Mouse (Mus musculus): ENCODE results near the gene Gse1. TPM values are rescaled to one million over a fixed set of nuclear protein-coding genes. Genes with fewer than 3 reads are reported as not detected.

Gene Gse1
- polyA plus RNA-seq, 1 experiment from 2014 or later, result 15.4 TPM

DNA sequence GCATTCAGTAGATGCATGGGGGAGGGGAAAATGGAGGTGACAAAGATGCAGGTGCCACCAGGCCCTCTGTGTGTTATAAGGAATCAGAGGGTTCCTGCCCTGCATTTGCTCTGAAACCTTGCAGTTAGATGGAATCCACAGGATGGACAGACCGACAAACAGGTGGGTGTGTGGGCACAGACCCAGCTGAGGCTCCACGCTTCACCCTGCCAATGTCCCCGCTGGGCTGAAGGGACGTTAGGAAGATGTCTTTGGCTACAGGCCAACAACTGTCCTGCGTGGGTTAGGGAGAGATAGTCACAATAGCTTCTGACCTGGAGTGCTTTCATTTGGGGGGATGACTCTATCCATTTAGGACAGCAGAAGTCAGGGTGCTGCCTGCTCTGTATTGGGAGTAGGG, 81.8 kb downstream of the Gse1 start:
- 40% methylated on average over 5 of the region's 5 CpGs for WGBS
- H3K4me2 ChIP-seq, result no peak overlapping the region
- no peaks in the 10 kb centered on the region for H3K36me3 ChIP-seq
- no peak overlapping the region for H3K9ac ChIP-seq
- H3K4me3 ChIP-seq, result no peak overlapping the region
- H3K9me3 ChIP-seq, result no peaks in the 10 kb centered on the region
- ATAC-seq (ENCODE audit: low FRiP score, low read depth), result no peak
- H3K27ac ChIP-seq (replicated peaks), result peak overlapping the region; percentile 73
- peaks cover 51% of the 10 kb centered on the region for H3K4me1 ChIP-seq (replicated peaks)
- H3K27me3 ChIP-seq, result 0 out of 2 replicates have a peak, but pooled peaks cover 3% of the 10 kb centered on the region

DNA sequence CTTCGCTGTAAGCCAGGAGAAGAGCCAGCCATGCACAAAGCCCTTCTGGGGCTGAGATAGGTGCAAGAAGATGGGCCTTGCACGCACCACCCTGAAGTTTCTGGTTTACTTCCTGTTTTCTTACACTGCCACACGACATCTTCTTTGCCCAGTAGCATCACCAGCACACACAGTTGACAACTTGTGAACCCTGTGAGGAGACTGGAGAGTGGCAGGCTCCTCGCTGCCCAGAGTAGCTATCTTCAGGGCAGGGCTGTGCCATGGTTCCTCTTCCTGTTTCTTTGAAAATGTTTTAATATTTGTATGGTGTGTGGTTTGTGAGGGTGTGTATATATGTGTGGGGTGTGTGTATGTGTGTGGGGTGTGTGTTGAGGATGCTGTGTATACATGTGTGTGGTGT, 84.2 kb downstream of the Gse1 start:
- H3K27me3 ChIP-seq, result 0 out of 2 replicates have a peak, but pooled peaks cover 3% of the 10 kb centered on the region
- no peaks in the 10 kb centered on the region for H3K36me3 ChIP-seq
- peaks cover 42% of the 10 kb centered on the region for H3K4me1 ChIP-seq (replicated peaks)
- 85% methylated on average over 4 of the region's 4 CpGs for WGBS
- H3K9ac ChIP-seq, result no peak overlapping the region
- no peak overlapping the region for H3K4me2 ChIP-seq
- H3K4me3 ChIP-seq, result no peak overlapping the region
- H3K9me3 ChIP-seq, result no peaks in the 10 kb centered on the region
- no peak overlapping the region for H3K27ac ChIP-seq (replicated peaks)
- no peak for ATAC-seq (ENCODE audit: low FRiP score, low read depth)

DNA sequence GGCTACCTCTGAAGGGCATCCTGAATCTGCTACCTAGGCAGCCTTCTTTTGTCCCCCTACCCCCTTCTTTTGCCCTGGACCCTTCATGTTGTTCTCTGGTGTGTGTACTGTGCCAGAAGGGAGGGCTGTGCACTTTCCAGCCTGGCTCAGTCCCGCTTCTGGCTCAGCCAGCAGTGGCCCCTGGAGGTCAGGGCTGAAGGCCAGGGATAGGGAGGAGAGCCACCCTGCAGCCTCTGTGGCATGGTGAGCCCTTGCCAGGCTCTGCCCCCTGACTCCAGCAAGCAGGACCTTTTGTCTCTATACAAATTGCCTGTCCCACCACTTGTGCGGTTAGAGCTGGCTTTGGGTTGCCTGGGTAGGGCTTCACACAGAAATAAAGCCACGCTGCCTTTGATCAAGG, 85.4 kb downstream of the Gse1 start:
- no peaks in the 10 kb centered on the region for H3K36me3 ChIP-seq
- no peak overlapping the region for H3K4me2 ChIP-seq
- H3K9ac ChIP-seq, result no peak overlapping the region
- peaks cover 40% of the 10 kb centered on the region for H3K4me1 ChIP-seq (replicated peaks)
- no peaks in the 10 kb centered on the region for H3K9me3 ChIP-seq
- H3K4me3 ChIP-seq, result no peak overlapping the region
- H3K27me3 ChIP-seq, result 0 out of 2 replicates have a peak, but pooled peaks cover 3% of the 10 kb centered on the region
- H3K27ac ChIP-seq (replicated peaks), result no peak overlapping the region
- 69% methylated on average over 3 of the region's 3 CpGs for whole genome bisulfite sequencing
- no peak for ATAC-seq (ENCODE audit: low FRiP score, low read depth)

DNA sequence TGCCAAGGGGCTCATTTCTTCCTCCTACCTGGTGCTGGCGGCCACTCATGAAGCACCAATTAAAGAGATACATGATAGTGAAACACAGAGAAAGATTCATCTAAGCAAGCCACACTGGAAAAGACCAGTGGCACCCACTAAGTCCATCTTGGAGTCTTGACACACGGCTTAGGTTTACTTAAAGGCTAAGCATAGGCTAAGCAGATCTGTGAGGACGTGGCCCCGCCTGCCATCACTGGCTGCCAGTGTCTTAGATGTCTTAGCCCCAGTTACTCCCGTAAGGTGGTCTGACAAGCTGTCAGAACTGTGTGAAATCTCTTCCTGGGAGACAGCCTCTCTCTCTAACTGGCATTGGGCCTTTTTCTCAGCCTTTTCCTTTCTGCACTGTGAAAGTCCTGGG, 86.7 kb downstream of the Gse1 start:
- Histone ChIP-seq H3K9me3 (no peaks in the 10 kb centered on the region), H3K27me3 (0 out of 2 replicates have a peak, but pooled peaks cover 3% of the 10 kb centered on the region), H3K4me1 (replicated peaks) (peaks cover 33% of the 10 kb centered on the region), H3K27ac (replicated peaks) (no peak overlapping the region), H3K36me3 (no peaks in the 10 kb centered on the region), H3K9ac (no peak overlapping the region), H3K4me2 (no peak overlapping the region), H3K4me3 (no peak overlapping the region)
- no peak for ATAC-seq (ENCODE audit: low FRiP score, low read depth)
- WGBS, result 91% methylated on average over 5 of the region's 5 CpGs

DNA sequence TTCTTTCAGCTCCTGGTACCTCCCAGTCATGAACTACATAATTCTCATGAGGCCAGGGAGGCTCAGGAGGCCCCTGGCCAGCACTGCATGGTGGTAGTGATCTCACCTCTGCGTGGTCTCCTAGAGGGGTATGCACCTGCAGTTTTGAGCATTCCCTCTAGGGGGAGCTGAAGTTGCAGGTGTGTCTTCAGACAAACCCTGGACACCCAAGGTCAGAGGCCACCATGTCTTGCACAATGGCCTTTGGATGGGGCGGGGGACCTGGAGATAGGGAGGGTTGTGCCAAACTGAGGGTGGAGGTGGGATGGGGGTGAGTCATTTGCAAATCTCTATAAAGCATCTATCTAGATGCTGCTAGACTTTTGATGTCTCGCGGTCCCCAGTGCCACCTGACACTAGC, 87.4 kb downstream of the Gse1 start:
- Histone ChIP-seq H3K27me3 (0 out of 2 replicates have a peak, but pooled peaks cover 3% of the 10 kb centered on the region), H3K9me3 (no peaks in the 10 kb centered on the region), H3K9ac (no peak overlapping the region), H3K27ac (replicated peaks) (no peak overlapping the region), H3K4me2 (no peak overlapping the region), H3K36me3 (no peaks in the 10 kb centered on the region), H3K4me3 (no peak overlapping the region), H3K4me1 (replicated peaks) (peaks cover 25% of the 10 kb centered on the region)
- 81% methylated on average over 4 of the region's 4 CpGs for WGBS
- ATAC-seq (ENCODE audit: low FRiP score, low read depth), result no peak

DNA sequence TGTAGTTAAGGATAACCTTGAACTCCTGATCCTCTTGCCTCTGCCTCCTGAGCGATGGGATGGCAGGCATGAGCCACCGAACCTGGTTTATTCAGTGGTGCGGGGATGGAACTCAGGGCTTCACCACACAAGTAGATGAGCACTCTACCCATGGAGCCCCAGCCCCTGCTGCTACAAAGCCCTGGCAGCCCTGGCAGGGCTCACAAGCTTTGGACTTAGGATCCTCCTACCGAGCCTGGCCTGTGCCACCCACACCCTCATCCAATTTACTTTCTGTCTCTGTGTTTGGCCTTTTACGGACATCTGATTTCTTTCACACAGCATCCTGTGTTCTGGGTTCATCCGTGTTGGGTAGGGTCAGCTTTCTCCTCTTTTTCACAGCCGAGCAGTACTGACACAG, 88.5 kb downstream of the Gse1 start:
- Histone ChIP-seq H3K4me2 (no peak overlapping the region), H3K4me3 (no peak overlapping the region), H3K27ac (replicated peaks) (no peak overlapping the region), H3K27me3 (no peaks in the 10 kb centered on the region), H3K4me1 (replicated peaks) (peaks cover 20% of the 10 kb centered on the region; the same call in 1 of the 2 replicates), H3K36me3 (no peaks in the 10 kb centered on the region), H3K9ac (no peak overlapping the region), H3K9me3 (no peaks in the 10 kb centered on the region)
- 82% methylated on average over 7 of the region's 7 CpGs for WGBS
- ATAC-seq (ENCODE audit: low FRiP score, low read depth), result no peak

DNA sequence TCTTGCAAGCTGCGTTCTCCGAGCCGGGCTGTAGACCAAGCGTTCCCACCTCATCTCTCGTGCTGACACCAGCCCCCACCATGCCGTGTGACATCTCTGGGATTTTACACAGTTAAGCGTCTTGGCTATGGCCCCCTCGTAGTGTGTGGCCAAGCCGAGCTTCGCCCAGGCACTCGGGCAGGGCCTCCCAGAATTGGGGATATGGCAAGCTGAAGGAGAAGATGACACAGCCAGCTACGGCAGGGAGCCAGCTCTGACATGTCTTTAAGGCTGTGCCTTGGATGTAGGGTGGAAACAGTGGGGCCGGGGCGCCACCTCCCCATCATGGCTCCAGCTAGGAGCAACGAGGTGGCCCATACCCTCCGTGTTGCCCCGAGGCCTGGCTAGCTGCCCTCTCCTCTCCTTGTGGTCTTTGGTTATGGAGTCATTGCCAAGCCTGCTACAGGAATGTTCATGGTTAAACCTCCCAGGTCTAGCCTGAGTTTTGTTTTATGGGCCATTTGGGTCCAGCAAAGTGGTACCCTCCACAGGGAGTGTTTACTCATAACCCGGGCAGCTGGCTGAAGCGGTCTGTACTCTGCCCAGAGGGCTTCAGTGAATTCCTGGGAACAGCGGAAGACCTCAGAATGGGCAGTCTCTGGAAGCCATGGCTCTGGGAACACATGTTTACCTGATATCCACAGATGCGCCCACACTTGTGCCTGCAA, 89.0 kb downstream of the Gse1 start:
- Histone ChIP-seq H3K4me3 (no peak overlapping the region), H3K36me3 (no peaks in the 10 kb centered on the region), H3K27ac (replicated peaks) (no peak overlapping the region), H3K9me3 (no peaks in the 10 kb centered on the region), H3K4me1 (replicated peaks) (peaks cover 23% of the 10 kb centered on the region), H3K27me3 (no peaks in the 10 kb centered on the region), H3K9ac (no peak overlapping the region), H3K4me2 (no peak overlapping the region)
- WGBS, result 85% methylated on average over 21 of the region's 21 CpGs
- no peak for ATAC-seq (ENCODE audit: low FRiP score, low read depth)

DNA sequence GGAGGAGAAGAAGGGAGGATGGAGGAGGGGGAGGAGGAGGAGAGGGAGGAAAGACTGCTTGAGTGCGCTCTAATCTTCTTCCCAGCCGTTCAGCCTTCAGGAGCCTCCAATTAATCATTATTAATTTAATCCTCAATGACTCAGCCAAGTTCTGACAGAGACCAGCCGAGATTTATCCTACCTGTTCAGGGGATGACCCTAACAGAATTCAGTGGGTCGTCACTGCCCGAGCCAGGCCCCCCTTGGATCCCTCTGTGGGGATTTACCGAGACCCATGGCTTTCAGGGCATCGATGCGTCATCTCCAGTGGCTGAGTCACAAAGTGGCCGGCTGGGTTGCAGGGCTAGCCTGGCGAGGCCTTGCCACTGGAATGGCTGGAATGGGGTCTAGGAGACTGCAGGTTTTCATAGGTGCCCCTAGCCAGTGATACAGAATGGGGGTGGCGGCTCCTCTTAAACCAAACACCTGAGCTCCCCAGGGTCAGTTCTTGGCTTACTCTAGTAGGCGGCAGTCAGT, 90.3 kb downstream of the Gse1 start:
- Histone ChIP-seq H3K4me3 (no peak overlapping the region), H3K4me2 (no peak overlapping the region), H3K4me1 (replicated peaks) (peaks cover 34% of the 10 kb centered on the region), H3K9ac (no peak overlapping the region), H3K36me3 (no peaks in the 10 kb centered on the region), H3K27me3 (no peaks in the 10 kb centered on the region), H3K27ac (replicated peaks) (no peak overlapping the region), H3K9me3 (no peaks in the 10 kb centered on the region)
- WGBS, result 60% methylated on average over 12 of the region's 12 CpGs
- ATAC-seq (ENCODE audit: low FRiP score, low read depth), result no peak

DNA sequence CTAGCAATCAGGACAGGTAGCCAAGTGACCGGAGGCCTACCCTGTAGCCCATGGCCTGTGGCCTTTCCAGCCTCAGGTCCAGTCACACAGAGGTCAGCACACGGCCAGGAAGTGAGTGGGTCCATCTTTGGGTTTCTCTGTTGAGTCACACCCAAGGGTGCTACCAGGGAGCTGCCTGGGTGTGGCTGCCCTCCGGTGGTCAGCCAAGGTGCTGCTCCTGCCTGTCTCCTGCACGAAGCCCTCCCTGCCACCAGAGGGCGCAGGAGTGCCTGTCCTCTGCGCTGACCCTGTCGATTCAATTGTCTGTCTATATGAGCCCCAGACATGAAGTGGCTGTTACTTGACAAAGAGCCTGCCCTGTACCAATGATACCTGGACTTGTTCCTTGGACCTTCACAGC, 91.2 kb downstream of the Gse1 start:
- H3K9ac ChIP-seq, result no peak overlapping the region
- no peak overlapping the region for H3K4me3 ChIP-seq
- H3K27ac ChIP-seq (replicated peaks), result no peak overlapping the region
- WGBS, result 26% methylated on average over 7 of the region's 7 CpGs
- no peaks in the 10 kb centered on the region for H3K9me3 ChIP-seq
- H3K4me2 ChIP-seq, result no peak overlapping the region
- H3K4me1 ChIP-seq (replicated peaks), result peaks cover 40% of the 10 kb centered on the region
- ATAC-seq (ENCODE audit: low FRiP score, low read depth), result no peak
- no peaks in the 10 kb centered on the region for H3K36me3 ChIP-seq
- H3K27me3 ChIP-seq, result no peaks in the 10 kb centered on the region

DNA sequence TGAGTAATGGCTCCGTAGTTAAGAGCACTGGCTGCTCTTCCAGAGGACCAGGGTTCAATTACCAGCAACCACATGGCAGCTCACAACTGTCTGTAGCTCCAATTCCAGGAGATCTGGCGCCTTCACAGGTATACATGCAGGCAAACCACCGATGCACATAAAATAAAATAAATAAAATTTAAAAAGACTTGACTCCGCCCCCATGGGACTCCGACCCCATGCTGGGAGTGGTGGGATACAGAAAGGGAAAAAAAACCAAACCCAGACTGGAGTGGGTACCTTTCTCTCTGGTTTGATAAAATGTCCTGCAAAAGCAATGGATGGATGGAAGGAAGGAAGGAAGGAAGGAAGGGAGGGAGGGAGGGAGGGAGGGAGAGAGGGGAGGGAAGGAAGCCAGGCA, 91.9 kb downstream of the Gse1 start:
- 91% methylated on average over 5 of the region's 5 CpGs for WGBS
- Histone ChIP-seq H3K4me1 (replicated peaks) (peaks cover 45% of the 10 kb centered on the region), H3K9me3 (no peaks in the 10 kb centered on the region)

DNA sequence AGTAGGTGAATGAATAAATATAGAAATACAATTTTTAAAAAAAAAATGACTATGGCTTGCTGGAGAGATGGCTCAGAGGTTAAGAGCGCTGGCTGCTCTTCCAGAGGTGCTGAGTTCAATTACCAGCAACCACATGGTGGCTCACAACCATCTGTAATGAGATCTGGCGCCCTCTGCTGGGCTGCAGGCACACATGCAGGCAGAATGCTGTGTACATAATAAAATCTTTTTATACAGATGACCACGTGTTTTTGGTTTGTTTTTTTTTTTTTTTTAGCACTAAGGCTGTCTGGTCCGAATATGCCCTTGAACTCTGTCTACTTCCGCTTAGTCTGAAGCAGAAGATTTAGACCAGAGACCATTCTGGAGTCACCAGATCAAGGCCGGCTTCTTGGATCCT, 93.5 kb downstream of the Gse1 start:
- no peaks in the 10 kb centered on the region for H3K36me3 ChIP-seq
- H3K27ac ChIP-seq (replicated peaks), result no peak overlapping the region
- H3K4me3 ChIP-seq, result no peak overlapping the region
- no peaks in the 10 kb centered on the region for H3K27me3 ChIP-seq
- no peaks in the 10 kb centered on the region for H3K9me3 ChIP-seq
- 49% methylated on average over 6 of the region's 6 CpGs for WGBS
- H3K9ac ChIP-seq, result no peak overlapping the region
- no peak overlapping the region for H3K4me2 ChIP-seq
- peaks cover 51% of the 10 kb centered on the region for H3K4me1 ChIP-seq (replicated peaks)
- no peak for ATAC-seq (ENCODE audit: low FRiP score, low read depth)

More for the DNA sequence above, 91.9 kb downstream of the Gse1 start:
- Histone ChIP-seq H3K27me3 (no peaks in the 10 kb centered on the region), H3K36me3 (no peaks in the 10 kb centered on the region), H3K27ac (replicated peaks) (no peak overlapping the region), H3K9ac (no peak overlapping the region), H3K4me3 (no peak overlapping the region), H3K4me2 (no peak overlapping the region)
- ATAC-seq (ENCODE audit: low FRiP score, low read depth), result no peak

DNA sequence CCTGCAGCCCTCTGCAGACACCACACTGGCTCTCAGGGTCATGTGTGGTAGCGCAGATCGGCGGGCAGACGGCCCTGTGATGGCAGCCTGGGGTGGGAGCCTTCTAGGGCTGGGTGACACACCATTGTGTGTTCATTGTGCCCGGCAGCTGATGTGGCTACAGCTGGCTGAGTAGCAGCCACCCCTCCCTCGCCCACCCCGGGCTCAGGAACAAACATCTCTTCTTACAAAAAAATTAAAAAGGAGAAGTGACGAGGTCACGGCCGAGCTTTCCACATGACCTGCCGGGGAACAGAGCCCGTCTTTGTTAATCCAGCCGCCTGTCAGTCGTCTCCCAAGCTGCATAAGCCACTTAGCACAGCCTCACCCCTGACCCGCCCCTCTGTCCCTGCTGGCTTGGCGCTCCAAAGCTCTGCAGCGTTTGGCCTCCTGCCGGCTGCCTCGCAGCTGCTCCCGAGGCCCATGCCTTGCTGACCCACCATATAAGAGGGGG, 94.7 kb downstream of the Gse1 start:
- no peaks in the 10 kb centered on the region for H3K9me3 ChIP-seq
- no peaks in the 10 kb centered on the region for H3K27me3 ChIP-seq
- H3K27ac ChIP-seq (replicated peaks), result peak overlapping the region; percentile 48; the same call in 1 of the 2 replicates
- H3K4me2 ChIP-seq, result peak overlapping the region; percentile 9
- 0 out of 2 replicates have a peak overlapping the region, but pooled peaks have one; percentile 19 for H3K9ac ChIP-seq
- WGBS, result 9% methylated on average over 20 of the region's 20 CpGs
- no peaks in the 10 kb centered on the region for H3K36me3 ChIP-seq
- H3K4me3 ChIP-seq, result no peak overlapping the region
- H3K4me1 ChIP-seq (replicated peaks), result peaks cover 45% of the 10 kb centered on the region
- peak; percentile 63 for ATAC-seq (ENCODE audit: low FRiP score, low read depth)
